Mouse (Mus musculus) neural tube, embryonic 15.5 days (tissue): ENCODE measurements around the gene 1700037H04Rik. TPM values are rescaled to one million over a fixed set of nuclear protein-coding genes. Genes with fewer than 3 reads are reported as not detected.
A peak's percentile ranks its signal among the peaks of the same experiment; 100 is the strongest.

ENCODE experiments used
- ATAC-seq: fragments of 200-750 bp; cut with Nextera tagmentation; 2 replicates; pipeline ENCODE4 v1.8.0; 2017; ENCODE audit warnings: mild to moderate bottlenecking, moderate TSS enrichment, moderate library complexity; ENCODE audit not compliant: low FRiP score
- H3K27ac ChIP-seq: fragments of 300-500 bp; sonication (generic); replicated peaks from 2 replicates; pipeline ENCODE4 v1.5.1; 2015; ENCODE audit warnings: mild to moderate bottlenecking, inconsistent platforms
- H3K27me3 ChIP-seq: fragments of 300-500 bp; sonication (generic); replicated peaks from 2 replicates; pipeline ENCODE4 v1.6.1; 2015; ENCODE audit warnings: inconsistent platforms
- H3K36me3 ChIP-seq: fragments of 300-500 bp; sonication (generic); 2 replicates; pipeline ENCODE4 v1.6.1; 2015; ENCODE audit warnings: inconsistent platforms
- H3K4me1 ChIP-seq: fragments of 300-500 bp; sonication (generic); 2 replicates; pipeline ENCODE4 v1.6.1; 2015; ENCODE audit warnings: inconsistent platforms
- H3K4me2 ChIP-seq: fragments of 300-500 bp; sonication (generic); 2 replicates; pipeline ENCODE4 v1.6.1; 2015; ENCODE audit warnings: inconsistent platforms, mild to moderate bottlenecking, moderate library complexity
- H3K4me3 ChIP-seq: fragments of 300-500 bp; sonication (generic); replicated peaks from 2 replicates; pipeline ENCODE4 v1.5.1; 2015; ENCODE audit warnings: mild to moderate bottlenecking, inconsistent platforms
- H3K9ac ChIP-seq: fragments of 300-500 bp; sonication (generic); replicated peaks from 2 replicates; pipeline ENCODE4 v1.6.1; 2015; ENCODE audit warnings: mild to moderate bottlenecking, inconsistent platforms
- H3K9me3 ChIP-seq: fragments of 300-500 bp; sonication (generic); replicated peaks from 2 replicates; pipeline ENCODE4 v1.6.1; 2016; ENCODE audit warnings: inconsistent platforms
- WGBS: fragments of 180-500 bp; shearing (Covaris S2); methylation state at CpG from one replicate; pipeline ENCODE4 v1.1.7; 2015; ENCODE audit warnings: mixed read lengths; 5-methylcytosine and 5-hydroxymethylcytosine counted together
- polyA plus RNA-seq: library from polyadenylated mRNA; unstranded; fragments of >200 nt; fragmentation: Nextera tagmentation; extraction: Ambion mirVana; gene quantifications from 2 replicates; pipeline ENCODE4 v1.2.1, GENCODE M21; 2015

Gene 1700037H04Rik
- polyA plus RNA-seq, 1 experiment from 2014 or later, result 79.1 TPM

GRCm38 (mm10) chr2:131134381-131134780 lies 25.5 kb downstream of the 1700037H04Rik start:
- no peak overlapping the region; the same call in 1 of the 2 replicates for H3K27ac ChIP-seq
- H3K9ac ChIP-seq, result no peak overlapping the region
- no peak for ATAC-seq
- no peak overlapping the region for H3K4me3 ChIP-seq
- H3K4me1 ChIP-seq, result no peaks in the 10 kb centered on the region
- 75% methylated on average over 1 of the region's 1 CpGs for WGBS
- no peaks in the 10 kb centered on the region for H3K9me3 ChIP-seq
- no peaks in the 10 kb centered on the region for H3K27me3 ChIP-seq
- no peaks in the 10 kb centered on the region for H3K36me3 ChIP-seq
- no peak overlapping the region for H3K4me2 ChIP-seq

- Histone ChIP-seq H3K27me3 (0 out of 2 replicates have a peak, but pooled peaks cover 3% of the 10 kb centered on the region), H3K4me3 (no peak within 1 kb of the TSS), H3K27ac (no peak within 1 kb of the TSS; the same call in 1 of the 2 replicates), H3K4me2 (no peak within 1 kb of the TSS), H3K9me3 (no peaks in the 10 kb centered on the region), H3K9ac (no peak within 1 kb of the TSS), H3K36me3 (no peaks in the 10 kb centered on the region), H3K4me1 (0 out of 2 replicates have a peak, but pooled peaks cover 2% of the 10 kb centered on the region)
- 85% methylated on average over 9 of the region's 9 CpGs for WGBS
- ATAC-seq, result no peak
Measured at GRCm38 (mm10) chr2:131132930-131133547, 26.8 kb downstream of the 1700037H04Rik start, which contains the start of gene Gm11037. Gene Gm11037, plus strand, starts transcription at chr2:131133497.

GRCm38 (mm10) chr2:131132111-131132888 lies 27.6 kb downstream of the 1700037H04Rik start:
- no peak for ATAC-seq
- Histone ChIP-seq H3K27me3 (0 out of 2 replicates have a peak, but pooled peaks cover 3% of the 10 kb centered on the region), H3K27ac (no peak overlapping the region)

GRCm38 (mm10) chr2:131130849-131131248 lies 29.0 kb downstream of the 1700037H04Rik start:
- 0 out of 2 replicates have a peak, but pooled peaks cover 3% of the 10 kb centered on the region for H3K27me3 ChIP-seq
- no peak overlapping the region for H3K27ac ChIP-seq
- no peak overlapping the region for H3K4me2 ChIP-seq
- H3K4me1 ChIP-seq, result peaks cover 15% of the 10 kb centered on the region
- no peak overlapping the region for H3K9ac ChIP-seq
- H3K4me3 ChIP-seq, result no peak overlapping the region
- H3K9me3 ChIP-seq, result no peaks in the 10 kb centered on the region
- no peaks in the 10 kb centered on the region for H3K36me3 ChIP-seq
- WGBS, result 73% methylated on average over 2 of the region's 2 CpGs
- no peak for ATAC-seq

More at GRCm38 (mm10) chr2:131132111-131132888, 27.6 kb downstream of the 1700037H04Rik start:
- H3K9ac ChIP-seq, result no peak overlapping the region
- H3K36me3 ChIP-seq, result no peaks in the 10 kb centered on the region
- WGBS, result 80% methylated on average over 10 of the region's 10 CpGs
- peaks cover 6% of the 10 kb centered on the region for H3K4me1 ChIP-seq
- H3K9me3 ChIP-seq, result no peaks in the 10 kb centered on the region
- H3K4me3 ChIP-seq, result no peak overlapping the region
- no peak overlapping the region for H3K4me2 ChIP-seq

GRCm38 (mm10) chr2:131129836-131130235 lies 30.0 kb downstream of the 1700037H04Rik start:
- no peaks in the 10 kb centered on the region for H3K36me3 ChIP-seq
- 84% methylated on average over 5 of the region's 5 CpGs for WGBS
- H3K9ac ChIP-seq, result no peak overlapping the region

GRCm38 (mm10) chr2:131128636-131129157 lies 31.2 kb downstream of the 1700037H04Rik start:
- peaks cover 15% of the 10 kb centered on the region for H3K4me1 ChIP-seq
- no peak for ATAC-seq
- H3K4me2 ChIP-seq, result peak overlapping the region; percentile 78; the same call in 1 of the 2 replicates
- no peaks in the 10 kb centered on the region for H3K9me3 ChIP-seq
- 0 out of 2 replicates have a peak, but pooled peaks cover 3% of the 10 kb centered on the region for H3K27me3 ChIP-seq
- WGBS, result 82% methylated on average over 3 of the region's 3 CpGs
- H3K27ac ChIP-seq, result no peak overlapping the region
- peak overlapping the region; percentile 44; the same call in 1 of the 2 replicates for H3K4me3 ChIP-seq
- no peak overlapping the region for H3K9ac ChIP-seq
- no peaks in the 10 kb centered on the region for H3K36me3 ChIP-seq

More at GRCm38 (mm10) chr2:131129836-131130235, 30.0 kb downstream of the 1700037H04Rik start:
- ATAC-seq, result no peak
- H3K27me3 ChIP-seq, result 0 out of 2 replicates have a peak, but pooled peaks cover 3% of the 10 kb centered on the region
- H3K27ac ChIP-seq, result no peak overlapping the region
- no peak overlapping the region for H3K4me3 ChIP-seq
- peaks cover 15% of the 10 kb centered on the region for H3K4me1 ChIP-seq
- no peaks in the 10 kb centered on the region for H3K9me3 ChIP-seq
- no peak overlapping the region for H3K4me2 ChIP-seq

- Histone ChIP-seq H3K27ac (no peak overlapping the region), H3K9me3 (no peaks in the 10 kb centered on the region), H3K4me1 (peaks cover 15% of the 10 kb centered on the region), H3K36me3 (no peaks in the 10 kb centered on the region), H3K4me2 (peak overlapping the region; percentile 78), H3K27me3 (0 out of 2 replicates have a peak, but pooled peaks cover 3% of the 10 kb centered on the region), H3K9ac (no peak overlapping the region), H3K4me3 (peak overlapping the region; percentile 44)
- no peak for ATAC-seq
- 86% methylated on average over 5 of the region's 5 CpGs for WGBS
Measured at GRCm38 (mm10) chr2:131128211-131128610, 31.7 kb downstream of the 1700037H04Rik start.

GRCm38 (mm10) chr2:131127161-131127730 lies 32.6 kb downstream of the 1700037H04Rik start, which contains the start of gene Hspa12b:
Gene Hspa12b, plus strand, starts transcription at chr2:131127280.
- Histone ChIP-seq H3K27ac (no peak within 1 kb of the TSS; the same call in 1 of the 2 replicates), H3K4me3 (peak within 1 kb of the TSS; percentile 44), H3K9ac (peak within 1 kb of the TSS; percentile 48), H3K36me3 (no peaks in the 10 kb centered on the region), H3K9me3 (no peaks in the 10 kb centered on the region), H3K4me2 (peak within 1 kb of the TSS; percentile 78), H3K4me1 (peaks cover 15% of the 10 kb centered on the region), H3K27me3 (0 out of 2 replicates have a peak, but pooled peaks cover 3% of the 10 kb centered on the region)
- ATAC-seq, result peak; percentile 73
- WGBS, result 3% methylated on average over 25 of the region's 28 CpGs

- Histone ChIP-seq H3K4me2 (no peak overlapping the region), H3K4me1 (peaks cover 15% of the 10 kb centered on the region), H3K9ac (no peak overlapping the region), H3K27me3 (0 out of 2 replicates have a peak, but pooled peaks cover 3% of the 10 kb centered on the region), H3K9me3 (no peaks in the 10 kb centered on the region), H3K36me3 (no peaks in the 10 kb centered on the region), H3K27ac (no peak overlapping the region), H3K4me3 (no peak overlapping the region)
- ATAC-seq, result no peak
- WGBS, result 48% methylated on average over 9 of the region's 9 CpGs
Measured at GRCm38 (mm10) chr2:131125964-131126815, 33.7 kb downstream of the 1700037H04Rik start.

- Histone ChIP-seq H3K9ac (no peak overlapping the region), H3K4me3 (no peak overlapping the region), H3K9me3 (no peaks in the 10 kb centered on the region), H3K27ac (no peak overlapping the region), H3K4me2 (no peak overlapping the region), H3K27me3 (0 out of 2 replicates have a peak, but pooled peaks cover 3% of the 10 kb centered on the region), H3K4me1 (peaks cover 15% of the 10 kb centered on the region), H3K36me3 (no peaks in the 10 kb centered on the region)
- no peak for ATAC-seq
- 94% methylated on average over 9 of the region's 9 CpGs for WGBS
Measured at GRCm38 (mm10) chr2:131125157-131125963, 34.5 kb downstream of the 1700037H04Rik start.
